Mouse (Mus musculus): ENCODE measurements around the gene Syna. TPM values are rescaled to one million over a fixed set of nuclear protein-coding genes. Genes with fewer than 3 reads are reported as not detected.

Gene Syna
- polyA plus RNA-seq, 1 experiment from 2014 or later = not detected

GRCm38 (mm10) chr5:134572508-134573214, 12.7 kb upstream of the Syna start:
- H3K27ac ChIP-seq (ENCODE audit: low read length) = no peak overlapping the region; the same call in 1 of the 2 replicates
- no peaks in the 10 kb centered on the region for H3K27me3 ChIP-seq (ENCODE audit: control insufficient read depth, insufficient read depth, low read depth, low read length)
- H3K36me3 ChIP-seq (ENCODE audit: control insufficient read depth, insufficient read depth) = no peaks in the 10 kb centered on the region
- no peak for ATAC-seq (ENCODE audit: low read depth)
- H3K4me2 ChIP-seq (ENCODE audit: low read depth, low read length) = peak overlapping the region; percentile 77
- peaks cover 22% of the 10 kb centered on the region for H3K4me1 ChIP-seq (ENCODE audit: control insufficient read depth, low read depth, low read length)
- H3K9ac ChIP-seq (ENCODE audit: low read depth, low read length) = no peak overlapping the region
- H3K9me3 ChIP-seq (replicated peaks; ENCODE audit: control insufficient read depth, low read length) = no peaks in the 10 kb centered on the region
- WGBS (ENCODE audit: insufficient replicate concordance) = 20% methylated on average over 10 of the region's 10 CpGs
- H3K4me3 ChIP-seq (ENCODE audit: low read depth, low read length) = peak overlapping the region; percentile 59

GRCm38 (mm10) chr5:134571730-134572507, 11.9 kb upstream of the Syna start:
- peak overlapping the region; percentile 47 for H3K9ac ChIP-seq (ENCODE audit: low read depth, low read length)
- WGBS (ENCODE audit: insufficient replicate concordance) = 1% methylated on average over 23 of the region's 23 CpGs
- H3K36me3 ChIP-seq (ENCODE audit: control insufficient read depth, insufficient read depth) = no peaks in the 10 kb centered on the region
- H3K4me3 ChIP-seq (ENCODE audit: low read depth, low read length) = peak overlapping the region; percentile 59
- peak overlapping the region; percentile 77 for H3K4me2 ChIP-seq (ENCODE audit: low read depth, low read length)
- peaks cover 20% of the 10 kb centered on the region for H3K4me1 ChIP-seq (ENCODE audit: control insufficient read depth, low read depth, low read length)
- H3K27ac ChIP-seq (ENCODE audit: low read length) = peak overlapping the region; percentile 33; the same call in 1 of the 2 replicates
- peak; percentile 70 for ATAC-seq (ENCODE audit: low read depth)
- no peaks in the 10 kb centered on the region for H3K27me3 ChIP-seq (ENCODE audit: control insufficient read depth, insufficient read depth, low read depth, low read length)
- no peaks in the 10 kb centered on the region for H3K9me3 ChIP-seq (replicated peaks; ENCODE audit: control insufficient read depth, low read length)

- no peak overlapping the region for H3K9ac ChIP-seq (ENCODE audit: low read depth, low read length)
- no peak overlapping the region for H3K4me3 ChIP-seq (ENCODE audit: low read depth, low read length)
- no peaks in the 10 kb centered on the region for H3K27me3 ChIP-seq (ENCODE audit: control insufficient read depth, insufficient read depth, low read depth, low read length)
- no peaks in the 10 kb centered on the region for H3K36me3 ChIP-seq (ENCODE audit: control insufficient read depth, insufficient read depth)
- H3K4me1 ChIP-seq (ENCODE audit: control insufficient read depth, low read depth, low read length) = peaks cover 13% of the 10 kb centered on the region
- H3K27ac ChIP-seq (ENCODE audit: low read length) = no peak overlapping the region
- WGBS (ENCODE audit: insufficient replicate concordance) = 41% methylated on average over 8 of the region's 8 CpGs
- no peak for ATAC-seq (ENCODE audit: low read depth)
- H3K4me2 ChIP-seq (ENCODE audit: low read depth, low read length) = no peak overlapping the region
- H3K9me3 ChIP-seq (replicated peaks; ENCODE audit: control insufficient read depth, low read length) = no peaks in the 10 kb centered on the region
Measured at GRCm38 (mm10) chr5:134568964-134569491, 9.1 kb upstream of the Syna start.

- no peak overlapping the region for H3K4me3 ChIP-seq (ENCODE audit: low read depth, low read length)
- no peaks in the 10 kb centered on the region for H3K9me3 ChIP-seq (replicated peaks; ENCODE audit: control insufficient read depth, low read length)
- peaks cover 13% of the 10 kb centered on the region for H3K4me1 ChIP-seq (ENCODE audit: control insufficient read depth, low read depth, low read length)
- no peak overlapping the region for H3K9ac ChIP-seq (ENCODE audit: low read depth, low read length)
- no peaks in the 10 kb centered on the region for H3K36me3 ChIP-seq (ENCODE audit: control insufficient read depth, insufficient read depth)
- ATAC-seq (ENCODE audit: low read depth) = no peak
- H3K27me3 ChIP-seq (ENCODE audit: control insufficient read depth, insufficient read depth, low read depth, low read length) = no peaks in the 10 kb centered on the region
- no peak overlapping the region for H3K27ac ChIP-seq (ENCODE audit: low read length)
- no peak overlapping the region for H3K4me2 ChIP-seq (ENCODE audit: low read depth, low read length)
- WGBS (ENCODE audit: insufficient replicate concordance) = 52% methylated on average over 3 of the region's 3 CpGs
Measured at GRCm38 (mm10) chr5:134568030-134568429, 8.1 kb upstream of the Syna start.

- Histone ChIP-seq H3K4me2 (ENCODE audit: low read depth, low read length) (no peak overlapping the region), H3K9ac (ENCODE audit: low read depth, low read length) (no peak overlapping the region), H3K4me3 (ENCODE audit: low read depth, low read length) (no peak overlapping the region), H3K27me3 (ENCODE audit: control insufficient read depth, insufficient read depth, low read depth, low read length) (no peaks in the 10 kb centered on the region), H3K27ac (ENCODE audit: low read length) (no peak overlapping the region), H3K4me1 (ENCODE audit: control insufficient read depth, low read depth, low read length) (peaks cover 7% of the 10 kb centered on the region), H3K36me3 (ENCODE audit: control insufficient read depth, insufficient read depth) (no peaks in the 10 kb centered on the region), H3K9me3 (replicated peaks; ENCODE audit: control insufficient read depth, low read length) (no peaks in the 10 kb centered on the region)
- 68% methylated on average over 4 of the region's 4 CpGs for WGBS (ENCODE audit: insufficient replicate concordance)
- no peak for ATAC-seq (ENCODE audit: low read depth)
Measured at GRCm38 (mm10) chr5:134567445-134567844, 7.5 kb upstream of the Syna start.

GRCm38 (mm10) chr5:134565696-134566095, 5.7 kb upstream of the Syna start:
- no peak for ATAC-seq (ENCODE audit: low read depth)
- Histone ChIP-seq H3K9me3 (replicated peaks; ENCODE audit: control insufficient read depth, low read length) (no peaks in the 10 kb centered on the region), H3K4me2 (ENCODE audit: low read depth, low read length) (no peak overlapping the region), H3K4me3 (ENCODE audit: low read depth, low read length) (no peak overlapping the region), H3K9ac (ENCODE audit: low read depth, low read length) (no peak overlapping the region), H3K27ac (ENCODE audit: low read length) (no peak overlapping the region), H3K27me3 (ENCODE audit: control insufficient read depth, insufficient read depth, low read depth, low read length) (no peaks in the 10 kb centered on the region), H3K4me1 (ENCODE audit: control insufficient read depth, low read depth, low read length) (no peaks in the 10 kb centered on the region), H3K36me3 (ENCODE audit: control insufficient read depth, insufficient read depth) (no peaks in the 10 kb centered on the region)
- 65% methylated on average over 6 of the region's 6 CpGs for WGBS (ENCODE audit: insufficient replicate concordance)

- ATAC-seq (ENCODE audit: low read depth) = no peak
- no peak overlapping the region for H3K27ac ChIP-seq (ENCODE audit: low read length)
- H3K9ac ChIP-seq (ENCODE audit: low read depth, low read length) = no peak overlapping the region
- H3K36me3 ChIP-seq (ENCODE audit: control insufficient read depth, insufficient read depth) = no peaks in the 10 kb centered on the region
- no peaks in the 10 kb centered on the region for H3K27me3 ChIP-seq (ENCODE audit: control insufficient read depth, insufficient read depth, low read depth, low read length)
- no peak overlapping the region for H3K4me2 ChIP-seq (ENCODE audit: low read depth, low read length)
- no peaks in the 10 kb centered on the region for H3K4me1 ChIP-seq (ENCODE audit: control insufficient read depth, low read depth, low read length)
- no peaks in the 10 kb centered on the region for H3K9me3 ChIP-seq (replicated peaks; ENCODE audit: control insufficient read depth, low read length)
- WGBS (ENCODE audit: insufficient replicate concordance) = 89% methylated on average over 2 of the region's 2 CpGs
- no peak overlapping the region for H3K4me3 ChIP-seq (ENCODE audit: low read depth, low read length)
Measured at GRCm38 (mm10) chr5:134564272-134564671, 4.3 kb upstream of the Syna start.

- ATAC-seq (ENCODE audit: low read depth) = no peak
- no peaks in the 10 kb centered on the region for H3K9me3 ChIP-seq (replicated peaks; ENCODE audit: control insufficient read depth, low read length)
- H3K36me3 ChIP-seq (ENCODE audit: control insufficient read depth, insufficient read depth) = no peaks in the 10 kb centered on the region
- no peaks in the 10 kb centered on the region for H3K27me3 ChIP-seq (ENCODE audit: control insufficient read depth, insufficient read depth, low read depth, low read length)
- no peaks in the 10 kb centered on the region for H3K4me1 ChIP-seq (ENCODE audit: control insufficient read depth, low read depth, low read length)
- no peak overlapping the region for H3K4me2 ChIP-seq (ENCODE audit: low read depth, low read length)
- WGBS (ENCODE audit: insufficient replicate concordance) = 71% methylated on average over 16 of the region's 16 CpGs
- H3K4me3 ChIP-seq (ENCODE audit: low read depth, low read length) = no peak overlapping the region
- H3K27ac ChIP-seq (ENCODE audit: low read length) = no peak overlapping the region
- H3K9ac ChIP-seq (ENCODE audit: low read depth, low read length) = no peak overlapping the region
Measured at GRCm38 (mm10) chr5:134560450-134561171, 640 bp upstream of the Syna start.

Measured in liver, embryonic 16.5 days (tissue).